Mouse (Mus musculus): ENCODE data around the gene Mlxip.

The Mlxip gene

DNA sequence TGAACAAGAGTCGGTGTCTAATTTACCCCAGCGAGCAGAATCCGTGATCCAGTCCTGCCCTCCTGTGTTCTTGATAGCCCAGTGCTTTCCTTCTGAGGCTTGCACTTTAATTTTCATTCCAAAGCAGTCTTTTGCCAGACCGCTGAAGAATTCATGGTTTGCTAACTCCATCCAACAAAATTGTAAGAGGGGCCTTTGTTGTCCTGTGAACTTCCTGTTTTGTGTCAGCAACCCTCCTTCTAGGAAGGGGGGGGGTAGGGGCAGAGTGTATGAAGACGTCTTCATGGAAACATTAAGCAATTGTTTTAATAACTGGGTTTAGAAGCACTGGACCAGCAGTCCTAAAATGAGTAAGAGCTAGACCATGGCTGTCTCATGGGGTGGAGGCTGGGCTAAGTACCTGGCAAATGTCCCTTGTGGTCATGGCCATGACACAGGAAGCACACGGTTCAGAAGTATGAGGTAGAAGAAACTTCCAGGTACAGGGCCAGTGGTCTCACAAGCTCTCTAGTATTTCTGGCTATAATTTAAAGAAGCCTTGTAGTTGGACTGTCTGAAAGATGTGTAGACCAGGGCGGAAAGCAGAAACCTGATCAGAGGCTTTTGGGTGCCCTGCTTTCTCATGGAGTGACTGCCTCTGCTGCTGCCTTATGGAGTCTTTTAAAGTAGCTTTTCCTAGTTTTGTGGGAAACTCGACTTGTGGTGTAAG lies 41.6 kb downstream of the Mlxip start:
- DNase-seq (ENCODE audit: low spot score): no peak

DNA sequence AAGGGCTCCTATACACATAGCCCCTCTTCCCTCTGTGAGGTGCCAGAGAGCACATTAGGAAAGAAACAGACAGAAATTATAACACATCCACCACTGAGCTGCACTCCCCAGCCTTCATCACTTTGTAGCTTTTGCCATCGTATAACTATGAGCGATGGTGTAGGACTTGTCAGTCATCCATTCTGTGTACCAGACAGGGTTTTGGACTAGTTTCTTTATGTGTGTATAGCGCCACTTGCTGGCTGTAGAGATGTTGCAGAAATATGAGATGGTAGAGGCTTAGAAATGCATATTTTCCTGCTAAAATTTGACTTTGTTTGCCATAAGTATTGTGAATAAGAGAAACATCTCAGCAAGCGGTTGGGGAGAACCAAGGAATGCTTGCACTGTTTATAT lies 42.2 kb downstream of the Mlxip start:
- peak; percentile 60 for DNase-seq (ENCODE audit: low spot score)

DNA sequence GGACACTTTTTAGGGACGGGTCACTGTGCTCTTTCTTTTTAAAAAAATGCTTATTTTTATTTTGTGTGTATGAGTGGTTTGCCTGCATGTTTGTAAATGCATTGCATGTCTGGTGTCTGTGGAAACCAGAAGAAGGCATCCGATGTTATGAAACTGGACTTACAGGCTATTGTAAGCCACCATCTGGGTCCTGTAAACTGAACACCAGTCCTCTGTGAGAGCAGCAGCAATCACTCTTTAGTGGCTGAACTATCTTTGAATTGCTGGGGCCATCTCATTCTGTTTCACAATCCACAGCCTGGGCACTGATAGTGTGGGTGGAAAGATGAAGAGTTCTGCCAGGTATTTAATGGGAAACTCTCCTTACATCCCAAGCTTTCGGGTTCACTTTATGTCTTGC lies 43.8 kb downstream of the Mlxip start:
- no peak for DNase-seq (ENCODE audit: low spot score)

- no peak for DNase-seq (ENCODE audit: low spot score)
Observed at GRCm38 (mm10) chr5:123439312-123439711, 44.7 kb downstream of the Mlxip start.

DNA sequence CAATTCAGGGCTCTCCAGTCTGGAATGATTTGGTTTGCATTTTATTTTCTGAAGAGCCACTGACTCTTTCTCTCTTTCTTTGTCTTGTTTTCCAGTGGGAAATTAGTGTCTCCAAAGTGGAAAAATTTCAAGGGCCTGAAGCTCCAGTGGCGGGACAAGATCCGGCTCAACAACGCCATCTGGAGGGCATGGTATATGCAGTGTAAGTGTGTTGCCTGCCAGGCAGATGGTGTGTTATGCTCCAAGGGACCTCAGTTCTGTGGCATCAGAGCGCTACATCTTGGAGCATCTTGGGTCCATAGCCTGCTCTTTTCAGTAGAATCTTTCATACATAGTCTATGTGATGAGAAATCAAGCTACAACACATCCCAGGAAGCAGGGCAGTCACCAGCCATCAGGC lies 45.3 kb downstream of the Mlxip start:
- DNase-seq (ENCODE audit: low spot score): no peak

- DNase-seq (ENCODE audit: low spot score): no peak
Observed at GRCm38 (mm10) chr5:123440664-123441063, 46.1 kb downstream of the Mlxip start.

- DNase-seq (ENCODE audit: low spot score): no peak
Observed at GRCm38 (mm10) chr5:123442283-123442682, 47.7 kb downstream of the Mlxip start.

GRCm38 (mm10) chr5:123444069-123444468 lies 49.5 kb downstream of the Mlxip start:
- peak; percentile 58 for DNase-seq (ENCODE audit: low spot score)

- DNase-seq (ENCODE audit: low spot score): no peak
Observed at GRCm38 (mm10) chr5:123444849-123445334, 50.3 kb downstream of the Mlxip start.

- DNase-seq (ENCODE audit: low spot score): no peak
Observed at GRCm38 (mm10) chr5:123451886-123452285, 57.3 kb downstream of the Mlxip start.

DNA sequence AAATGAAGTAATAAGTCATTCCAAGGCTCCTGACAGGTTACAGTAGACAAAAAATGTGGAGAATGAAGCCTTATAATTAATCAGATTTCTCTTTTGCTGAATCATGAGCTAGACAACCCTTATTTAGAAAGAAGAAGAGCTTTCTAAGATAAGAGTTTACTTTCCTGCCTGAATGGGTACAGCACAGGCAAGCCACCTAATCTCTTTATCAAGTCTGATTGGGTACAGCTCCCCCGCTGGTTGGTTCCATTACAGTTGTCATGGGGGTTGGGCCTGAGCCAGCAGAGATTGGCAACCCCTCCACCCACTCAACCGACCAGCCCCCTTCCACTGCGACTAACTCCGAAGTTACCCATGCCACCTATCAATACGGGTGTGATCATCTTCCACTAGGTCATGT lies 66.8 kb downstream of the Mlxip start:
- DNase-seq (ENCODE audit: low spot score): no peak

DNA sequence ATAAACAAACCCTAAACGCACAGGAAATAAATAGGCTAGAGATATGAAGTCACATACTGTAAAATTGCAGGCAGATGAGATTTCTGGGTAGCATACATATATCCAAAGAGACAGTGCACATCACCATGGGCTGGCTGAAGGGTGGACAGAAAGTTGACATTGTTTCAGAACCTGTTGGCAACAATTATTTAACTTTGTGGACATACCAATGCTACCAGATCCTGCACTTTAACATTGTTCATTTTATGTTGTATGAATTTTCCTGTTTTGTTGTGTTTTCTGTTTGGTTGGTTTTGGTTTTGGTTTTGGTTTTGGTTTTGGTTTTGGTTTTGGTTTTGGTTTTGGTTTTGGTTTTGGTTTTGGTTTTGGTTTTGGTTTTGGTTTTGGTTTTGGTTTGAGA lies 70.0 kb downstream of the Mlxip start:
- no peak for DNase-seq (ENCODE audit: low spot score)

DNA sequence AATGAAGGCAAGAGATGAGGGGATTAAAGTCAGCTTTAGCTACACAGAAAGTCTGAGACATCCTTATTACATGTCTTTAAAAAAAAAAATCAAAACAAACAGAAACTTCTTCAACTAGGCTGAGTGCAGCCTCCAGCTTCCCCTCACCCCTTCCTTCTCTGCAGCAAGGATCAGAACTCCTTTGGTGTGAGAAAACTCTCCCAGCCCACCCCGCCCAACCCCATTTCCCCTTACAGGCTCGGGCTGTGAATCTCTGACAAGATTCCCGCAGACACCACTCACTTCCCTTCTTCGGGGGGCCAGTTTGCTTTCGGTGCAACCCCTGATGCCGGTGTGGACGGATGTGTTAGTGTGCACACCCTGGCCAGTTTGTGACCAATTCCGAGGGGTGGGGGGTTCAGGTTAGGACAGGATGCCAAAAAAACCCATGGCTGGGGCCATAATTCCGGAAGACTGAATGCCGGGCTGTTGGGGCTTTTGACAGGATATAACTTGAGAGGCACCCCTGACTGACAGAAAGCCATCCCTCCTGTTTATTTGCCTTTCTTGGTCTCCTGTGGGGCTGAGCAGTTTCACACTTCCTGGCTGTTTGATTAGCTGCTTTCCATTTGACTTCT lies 76.3 kb downstream of the Mlxip start:
- no peak for DNase-seq (ENCODE audit: low spot score)

- DNase-seq (ENCODE audit: low spot score): no peak
Observed at GRCm38 (mm10) chr5:123473817-123474216, 79.2 kb downstream of the Mlxip start.

DNA sequence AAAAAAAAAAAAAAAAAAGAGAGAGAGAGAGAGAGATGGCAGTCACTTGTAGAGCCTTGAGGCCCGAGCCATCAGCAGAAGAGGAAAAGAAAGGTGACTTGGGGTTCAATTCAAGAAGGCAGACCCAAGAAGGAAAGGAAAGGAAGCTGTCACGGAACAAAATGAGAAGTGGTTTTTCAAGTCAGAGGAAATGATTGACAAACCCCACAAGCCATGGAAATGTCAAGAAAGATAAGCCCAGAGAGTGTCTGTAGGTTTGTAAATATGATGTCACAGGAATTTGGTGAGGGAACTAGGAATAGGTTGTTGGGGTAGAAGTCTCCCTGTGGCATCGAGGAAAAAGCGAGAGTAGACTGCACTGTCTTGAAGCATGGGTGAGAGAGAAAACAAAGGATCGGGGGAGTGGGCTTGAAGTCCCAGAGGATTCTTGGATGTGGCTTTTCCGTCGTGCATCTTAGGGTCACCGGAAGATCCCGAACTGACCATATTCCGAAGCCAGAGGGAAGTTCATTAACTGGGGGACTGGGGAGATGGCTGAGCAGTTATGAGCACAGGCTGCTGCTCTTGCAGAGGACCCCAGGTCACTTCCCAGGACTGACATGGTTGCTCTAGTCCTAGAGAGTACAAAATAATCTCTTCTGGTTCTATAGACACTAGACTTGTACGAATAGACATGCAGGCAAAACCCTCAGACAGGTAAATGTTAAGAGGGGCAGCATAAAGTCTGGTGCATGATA lies 93.2 kb downstream of the Mlxip start:
- DNase-seq (ENCODE audit: low spot score): no peak

DNA sequence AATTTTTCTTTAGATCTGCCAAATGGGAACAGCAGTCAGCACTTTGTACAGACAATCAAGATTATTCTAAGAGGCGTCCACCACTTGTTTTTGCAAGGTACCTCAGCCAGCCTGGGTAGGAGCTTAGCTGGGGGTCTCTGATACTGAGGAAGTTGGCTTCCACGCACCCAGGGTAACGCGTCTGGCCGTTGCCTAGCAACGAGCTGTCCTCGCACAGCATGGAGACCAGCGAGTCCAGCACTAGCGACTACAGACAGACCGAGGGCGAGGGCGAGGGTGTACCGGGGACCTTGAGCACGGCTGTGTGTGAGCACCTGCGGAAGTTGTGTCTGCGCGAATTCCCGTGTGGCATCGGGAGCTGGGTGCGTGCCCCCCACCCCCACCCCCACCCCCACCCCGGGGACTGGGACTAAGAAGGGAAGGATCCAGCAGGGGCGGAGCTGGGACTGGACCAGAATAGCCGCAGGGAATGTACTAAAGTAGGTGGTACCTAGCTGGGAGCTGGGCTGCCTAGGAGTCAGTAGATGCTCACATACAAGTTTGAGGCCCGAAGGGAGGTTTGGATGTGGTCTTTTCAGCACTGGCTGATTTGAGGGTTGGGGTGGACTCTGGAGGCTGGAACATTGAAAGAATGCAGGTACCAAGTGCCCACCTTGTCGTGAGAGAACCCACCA lies 94.7 kb downstream of the Mlxip start, which contains the start of the genes Lrrc43 and Il31:
Gene Lrrc43, plus strand, starts transcription at position 194 of the 674 bp plus-strand sequence.
Gene Il31, minus strand, starts transcription at position 378 of the 674 bp plus-strand sequence.
- DNase-seq (ENCODE audit: low spot score): no peak

DNA sequence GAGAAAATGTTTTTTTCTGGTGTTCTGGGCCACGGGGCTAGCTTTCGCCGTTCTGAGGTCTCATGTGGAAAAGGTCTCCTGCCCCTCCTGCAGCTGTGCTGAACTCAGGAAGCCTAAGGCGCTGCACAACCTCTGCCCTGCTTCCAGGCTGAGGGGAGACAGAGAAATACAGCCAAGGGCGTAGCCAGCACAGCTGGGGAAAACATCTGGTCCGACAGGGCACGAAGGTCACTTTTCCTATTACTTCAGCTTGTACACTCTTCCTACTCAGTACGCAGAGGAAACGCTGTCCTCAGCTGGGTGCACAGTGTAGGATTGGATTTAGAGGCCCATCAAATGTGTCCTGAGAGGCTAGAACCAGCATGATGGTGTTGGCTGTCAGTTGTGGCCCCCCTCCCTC lies 95.3 kb downstream of the Mlxip start:
- no peak for DNase-seq (ENCODE audit: low spot score)

- DNase-seq (ENCODE audit: low spot score): no peak
Observed at GRCm38 (mm10) chr5:123499717-123500116, 105.1 kb downstream of the Mlxip start.

DNA sequence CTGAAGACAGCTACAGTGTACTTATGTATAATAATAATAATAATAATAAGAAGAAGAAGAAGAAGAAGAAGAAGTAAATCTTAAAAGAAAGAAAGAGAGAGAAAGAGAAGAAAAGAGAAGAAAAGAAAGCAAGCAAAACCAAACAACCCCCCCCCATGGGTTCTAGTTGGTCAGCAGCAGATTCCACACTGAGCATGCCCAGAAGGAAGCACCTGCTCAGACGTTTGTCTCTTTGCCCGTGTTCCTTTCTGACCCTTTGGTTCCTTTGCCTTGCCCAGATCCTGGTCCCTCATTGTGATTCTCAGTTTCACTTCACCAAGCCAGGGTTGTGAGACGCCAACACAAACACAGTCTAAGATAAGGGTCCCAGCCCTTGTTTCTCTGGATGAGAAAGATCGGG lies 107.4 kb downstream of the Mlxip start:
- DNase-seq (ENCODE audit: low spot score): no peak

Measured in left cerebral cortex, adult 11 months (tissue).